Mouse (Mus musculus): ENCODE measurements around the gene Cd5.

Cd5 gene

GRCm38 (mm10) chr19:10729889-10730288 lies 8.9 kb downstream of the Cd5 start:
- no peak for DNase-seq (ENCODE audit: low spot score)

GRCm38 (mm10) chr19:10724629-10725363 lies 14.0 kb downstream of the Cd5 start:
- no peak for DNase-seq (ENCODE audit: low spot score)

GRCm38 (mm10) chr19:10723649-10724048 lies 15.2 kb downstream of the Cd5 start:
- no peak for DNase-seq (ENCODE audit: low spot score)

- DNase-seq (ENCODE audit: low spot score) = no peak
Measured at GRCm38 (mm10) chr19:10723084-10723483, 15.7 kb downstream of the Cd5 start.

- DNase-seq (ENCODE audit: low spot score) = no peak
Measured at GRCm38 (mm10) chr19:10721064-10721463, 17.7 kb downstream of the Cd5 start.

GRCm38 (mm10) chr19:10720524-10720923 lies 18.3 kb downstream of the Cd5 start:
- DNase-seq (ENCODE audit: low spot score) = no peak

- no peak for DNase-seq (ENCODE audit: low spot score)
Measured at GRCm38 (mm10) chr19:10719751-10720150, 19.1 kb downstream of the Cd5 start.

- no peak for DNase-seq (ENCODE audit: low spot score)
Measured at GRCm38 (mm10) chr19:10718251-10718775, 20.5 kb downstream of the Cd5 start.

- no peak for DNase-seq (ENCODE audit: low spot score)
Measured at GRCm38 (mm10) chr19:10715476-10715875, 23.3 kb downstream of the Cd5 start.

GRCm38 (mm10) chr19:10714682-10715475 lies 23.9 kb downstream of the Cd5 start:
- DNase-seq (ENCODE audit: low spot score) = peak; percentile 68

GRCm38 (mm10) chr19:10714168-10714567 lies 24.6 kb downstream of the Cd5 start:
- DNase-seq (ENCODE audit: low spot score) = no peak

GRCm38 (mm10) chr19:10713551-10713950 lies 25.3 kb downstream of the Cd5 start:
- DNase-seq (ENCODE audit: low spot score) = no peak

- DNase-seq (ENCODE audit: low spot score) = no peak
Measured at GRCm38 (mm10) chr19:10712646-10713045, 26.2 kb downstream of the Cd5 start.

- DNase-seq (ENCODE audit: low spot score) = no peak
Measured at GRCm38 (mm10) chr19:10712194-10712593, 26.6 kb downstream of the Cd5 start.

GRCm38 (mm10) chr19:10710751-10711150 lies 28.1 kb downstream of the Cd5 start:
- DNase-seq (ENCODE audit: low spot score) = no peak

- DNase-seq (ENCODE audit: low spot score) = no peak
Measured at GRCm38 (mm10) chr19:10710088-10710511, 28.7 kb downstream of the Cd5 start.

- DNase-seq (ENCODE audit: low spot score) = peak; percentile 97
Measured at GRCm38 (mm10) chr19:10709360-10710087, 29.3 kb downstream of the Cd5 start.

GRCm38 (mm10) chr19:10708900-10709299 lies 29.9 kb downstream of the Cd5 start:
- DNase-seq (ENCODE audit: low spot score) = no peak

GRCm38 (mm10) chr19:10707881-10708280 lies 30.9 kb downstream of the Cd5 start:
- no peak for DNase-seq (ENCODE audit: low spot score)

GRCm38 (mm10) chr19:10707087-10707875 lies 31.5 kb downstream of the Cd5 start:
- DNase-seq (ENCODE audit: low spot score) = no peak

- DNase-seq (ENCODE audit: low spot score) = no peak
Measured at GRCm38 (mm10) chr19:10703470-10703869, 35.3 kb downstream of the Cd5 start.

- DNase-seq (ENCODE audit: low spot score) = no peak
Measured at GRCm38 (mm10) chr19:10702125-10702524, 36.7 kb downstream of the Cd5 start.
